Comparison of ENCODE assay signal across 27 mouse cellular contexts in the genomic region with DNA sequence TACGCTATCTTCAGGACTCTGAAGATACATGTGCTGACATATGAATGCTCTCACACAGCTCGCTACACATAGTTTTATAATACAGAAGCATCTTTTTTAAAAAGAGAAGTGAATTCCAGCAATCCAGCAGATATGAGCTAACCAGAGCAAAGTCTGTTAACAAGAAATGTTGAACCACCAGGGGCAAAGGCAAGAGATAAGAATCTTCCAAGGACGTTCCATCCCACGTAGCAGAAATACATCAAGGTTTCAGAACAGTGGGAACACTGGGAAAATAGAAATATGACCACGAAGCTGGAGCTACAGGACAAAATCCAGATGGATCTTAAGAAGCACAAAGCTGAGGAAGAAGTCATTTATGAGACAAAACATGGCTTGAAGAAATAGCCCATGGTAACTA. TPM values are rescaled to one million over a fixed set of nuclear protein-coding genes. Genes with fewer than 3 reads are reported as not detected.
"Had no signal": no experiment of that assay in that cellular context is flagged by ENCODE, and none has a peak within 500 bp of the region (broad histone marks: within the 10 kb centered on the region; RNA-seq: fewer than 3 reads in every experiment).

No protein-coding gene starts in this region.

- H3K36me3 ChIP-seq: embryonic facial prominence, embryonic 10.5 days; embryonic facial prominence, embryonic 12.5 days; embryonic facial prominence, embryonic 13.5 days; embryonic facial prominence, embryonic 15.5 days; forebrain, embryonic 10.5 days; forebrain, embryonic 12.5 days; forebrain, embryonic 15.5 days had no signal

- DNase-seq: cerebellum, adult 8-10 months; cerebellum, adult 9-10 months; cerebellum, adult 9-11 months; cerebellum, postnatal 10 days; cerebellum, postnatal 14 days; cerebellum, postnatal 25 days; cerebellum, postnatal 36 days; embryo, embryonic 11 days; forebrain, postnatal 0 days; gastrocnemius, adult 2 months; gastrocnemius, postnatal 10 days; gastrocnemius, postnatal 14 days; gastrocnemius, postnatal 25 days; gastrocnemius, postnatal 36 days; heart, adult 18-20 months; heart, adult 2 months had no signal

- ATAC-seq: forebrain, embryonic 13.5 days; forebrain, embryonic 14.5 days; forebrain, embryonic 15.5 days; forebrain, embryonic 16.5 days; forebrain, postnatal 0 days had no signal

- H3K27me3 ChIP-seq: embryonic facial prominence, embryonic 12.5 days; embryonic facial prominence, embryonic 13.5 days; embryonic facial prominence, embryonic 15.5 days; forebrain, embryonic 12.5 days; forebrain, embryonic 13.5 days; forebrain, embryonic 15.5 days had no signal

- H3K9me3 ChIP-seq: embryonic facial prominence, embryonic 10.5 days; embryonic facial prominence, embryonic 12.5 days; embryonic facial prominence, embryonic 13.5 days; embryonic facial prominence, embryonic 15.5 days; forebrain, embryonic 10.5 days; forebrain, embryonic 12.5 days; forebrain, embryonic 13.5 days; forebrain, embryonic 15.5 days had no signal

- H3K27ac ChIP-seq: embryonic facial prominence, embryonic 10.5 days; embryonic facial prominence, embryonic 12.5 days; embryonic facial prominence, embryonic 13.5 days; embryonic facial prominence, embryonic 15.5 days; forebrain, embryonic 10.5 days; forebrain, embryonic 12.5 days; forebrain, embryonic 13.5 days; forebrain, embryonic 15.5 days; gastrocnemius, adult 2 months; heart, adult 2 months had no signal

- H3K9ac ChIP-seq: embryonic facial prominence, embryonic 12.5 days; embryonic facial prominence, embryonic 13.5 days; embryonic facial prominence, embryonic 15.5 days; forebrain, embryonic 12.5 days; forebrain, embryonic 13.5 days; forebrain, embryonic 15.5 days; forebrain, postnatal 0 days had no signal

- H3K4me2 ChIP-seq: embryonic facial prominence, embryonic 12.5 days; embryonic facial prominence, embryonic 13.5 days; embryonic facial prominence, embryonic 15.5 days; forebrain, embryonic 12.5 days; forebrain, embryonic 13.5 days; forebrain, embryonic 15.5 days had no signal

- H3K4me1 ChIP-seq: embryonic facial prominence, embryonic 10.5 days; embryonic facial prominence, embryonic 12.5 days; embryonic facial prominence, embryonic 13.5 days; embryonic facial prominence, embryonic 15.5 days; forebrain, embryonic 10.5 days; forebrain, embryonic 12.5 days; forebrain, embryonic 13.5 days; forebrain, embryonic 15.5 days had no signal

- H3K4me3 ChIP-seq: embryonic facial prominence, embryonic 10.5 days; embryonic facial prominence, embryonic 12.5 days; embryonic facial prominence, embryonic 13.5 days; embryonic facial prominence, embryonic 15.5 days; erythroblast, embryonic 14.5 days; forebrain, embryonic 10.5 days; forebrain, embryonic 12.5 days; forebrain, embryonic 13.5 days; forebrain, embryonic 15.5 days; gastrocnemius, adult 2 months; heart, adult 2 months had no signal

RNA-seq across cellular contexts. Expression of a gene that starts 10.2 kb away (rescaled TPM):
- total RNA-seq: forebrain, postnatal 0 days had no signal
- polyA plus RNA-seq: embryonic facial prominence, embryonic 10.5 days; erythroblast, embryonic 14.5 days; forebrain, embryonic 13.5 days; forebrain, embryonic 14.5 days; forebrain, embryonic 15.5 days; forebrain, embryonic 16.5 days; forebrain, postnatal 0 days had no signal
